Mouse (Mus musculus) hindbrain, embryonic 15.5 days (tissue): Measurements from ENCODE around the gene Unc13d. TPM values are rescaled to one million over a fixed set of nuclear protein-coding genes. Genes with fewer than 3 reads are reported as not detected.

Source experiments
- ATAC-seq: fragments of 200-750 bp; cut with Nextera tagmentation; 2 replicates; pipeline ENCODE4 v1.8.0; 2017; ENCODE audit warnings: low read depth, moderate number of reproducible peaks, moderate TSS enrichment; ENCODE audit not compliant: low FRiP score
- H3K27ac ChIP-seq: fragments of 300-500 bp; sonication (generic); replicated peaks from 2 replicates; pipeline ENCODE4 v1.5.1; 2015; ENCODE audit warnings: mild to moderate bottlenecking, inconsistent platforms
- H3K27me3 ChIP-seq: fragments of 300-500 bp; sonication (generic); 2 replicates; pipeline ENCODE4 v1.6.1; 2015; ENCODE audit warnings: control low read depth, inconsistent platforms
- H3K36me3 ChIP-seq: fragments of 300-500 bp; sonication (generic); 2 replicates; pipeline ENCODE4 v1.6.1; 2015; ENCODE audit warnings: control low read depth, inconsistent platforms
- H3K4me1 ChIP-seq: fragments of 300-500 bp; sonication (generic); replicated peaks from 2 replicates; pipeline ENCODE4 v1.6.1; 2015; ENCODE audit warnings: control low read depth, inconsistent platforms
- H3K4me2 ChIP-seq: fragments of 300-500 bp; sonication (generic); 2 replicates; pipeline ENCODE4 v1.6.1; 2015; ENCODE audit warnings: moderate library complexity, mild to moderate bottlenecking, inconsistent platforms
- H3K4me3 ChIP-seq: fragments of 300-500 bp; sonication (generic); 2 replicates; pipeline ENCODE4 v1.5.1; 2015; ENCODE audit warnings: mild to moderate bottlenecking, inconsistent platforms
- H3K9ac ChIP-seq: fragments of 300-500 bp; sonication (generic); 2 replicates; pipeline ENCODE4 v1.6.1; 2015; ENCODE audit warnings: inconsistent platforms
- H3K9me3 ChIP-seq: fragments of 300-500 bp; sonication (generic); 2 replicates; pipeline ENCODE4 v1.6.1; 2016; ENCODE audit warnings: control low read depth, inconsistent platforms
- WGBS: fragments of 180-500 bp; shearing (Covaris S2); methylation state at CpG from one replicate; pipeline ENCODE4 v1.1.7; 2015; 5-methylcytosine and 5-hydroxymethylcytosine counted together
- polyA plus RNA-seq: library from polyadenylated mRNA; unstranded; fragments of >200 nt; fragmentation: Nextera tagmentation; extraction: Ambion mirVana; gene quantifications from 2 replicates; pipeline ENCODE4 v1.2.1, GENCODE M21; 2015

Unc13d gene
- polyA plus RNA-seq, 1 experiment from 2014 or later, result 1.6 TPM

DNA sequence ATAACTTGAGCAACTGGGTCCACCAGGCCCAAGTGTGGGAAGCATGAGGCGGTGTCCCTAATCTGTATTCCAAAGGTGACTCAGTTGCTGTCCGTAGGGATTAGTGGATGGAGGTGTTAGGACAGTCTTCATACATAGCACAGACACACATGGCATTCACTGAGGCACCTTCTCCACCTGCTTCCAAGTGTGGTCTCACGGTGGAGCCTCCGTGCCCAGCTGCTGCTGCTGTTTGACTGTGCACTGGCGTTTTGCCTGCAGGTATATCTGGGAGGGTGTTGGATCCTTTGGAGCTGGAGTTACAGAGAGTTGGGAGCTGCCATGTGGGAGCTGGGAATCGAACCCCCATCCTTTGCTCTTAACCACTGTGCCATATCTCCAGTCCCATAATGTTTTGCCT lies 43.2 kb downstream of the Unc13d start:
- no peak for ATAC-seq
- WGBS, result 94% methylated on average over 6 of the region's 6 CpGs

DNA sequence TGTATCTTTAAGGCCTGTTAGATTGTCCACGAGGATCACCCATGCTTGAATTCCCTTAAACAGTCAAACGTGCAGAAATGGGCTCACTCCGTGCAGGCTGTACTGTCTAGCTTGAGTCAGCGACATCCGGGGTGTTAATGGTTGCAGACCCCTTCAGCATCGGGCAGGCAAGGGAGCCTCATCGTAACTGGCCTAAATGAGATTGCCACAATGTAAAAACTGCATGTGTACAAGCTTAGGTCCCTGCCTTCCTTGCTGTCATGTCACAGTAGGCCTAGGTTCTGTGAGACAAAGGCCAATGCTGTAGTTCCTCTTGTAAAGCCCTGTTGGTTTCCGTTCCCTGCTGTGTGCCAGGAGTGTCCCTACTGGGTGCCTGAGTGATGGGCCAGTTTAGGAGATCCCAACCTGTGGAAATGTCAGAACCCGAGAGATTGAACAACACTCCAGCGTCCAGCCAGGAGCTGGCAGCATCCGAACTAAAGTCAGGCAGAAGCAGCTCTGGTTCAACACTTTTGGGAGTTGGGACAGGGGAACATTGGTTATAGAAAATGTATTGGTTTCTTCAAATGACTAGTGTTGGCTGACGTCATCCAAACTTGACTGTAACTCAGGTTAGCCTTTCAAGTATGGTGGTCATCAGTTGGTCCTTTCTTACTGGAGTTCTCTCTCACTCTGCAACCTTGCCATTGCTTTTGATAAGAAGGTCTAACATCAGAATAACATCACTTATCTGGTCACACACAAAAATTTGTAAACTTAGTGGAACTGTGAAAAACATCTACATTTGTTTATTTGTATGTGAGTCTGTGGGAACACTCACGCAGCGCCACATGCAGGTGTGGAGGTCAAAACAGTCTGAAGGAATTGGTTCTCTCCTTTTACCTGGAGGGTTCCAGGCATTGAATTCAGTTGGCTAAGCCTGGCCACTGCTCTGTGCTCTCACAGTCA lies 46.6 kb downstream of the Unc13d start:
- Histone ChIP-seq H3K9me3 (no peaks in the 10 kb centered on the region), H3K9ac (peak overlapping the region; percentile 88), H3K27me3 (no peaks in the 10 kb centered on the region), H3K27ac (peak overlapping the region; percentile 100), H3K4me3 (peak overlapping the region; percentile 63), H3K36me3 (peaks cover 4% of the 10 kb centered on the region; the same call in 1 of the 2 replicates), H3K4me1 (peaks cover 27% of the 10 kb centered on the region), H3K4me2 (peak overlapping the region; percentile 76)
- ATAC-seq, result peak; percentile 35
- WGBS, result 24% methylated on average over 14 of the region's 14 CpGs

More for the DNA sequence above, 43.2 kb downstream of the Unc13d start:
- Histone ChIP-seq H3K9me3 (no peaks in the 10 kb centered on the region), H3K27ac (no peak overlapping the region), H3K4me1 (peaks cover 22% of the 10 kb centered on the region), H3K36me3 (peaks cover 10% of the 10 kb centered on the region; the same call in 1 of the 2 replicates), H3K4me2 (no peak overlapping the region), H3K27me3 (no peaks in the 10 kb centered on the region), H3K4me3 (no peak overlapping the region), H3K9ac (no peak overlapping the region)

DNA sequence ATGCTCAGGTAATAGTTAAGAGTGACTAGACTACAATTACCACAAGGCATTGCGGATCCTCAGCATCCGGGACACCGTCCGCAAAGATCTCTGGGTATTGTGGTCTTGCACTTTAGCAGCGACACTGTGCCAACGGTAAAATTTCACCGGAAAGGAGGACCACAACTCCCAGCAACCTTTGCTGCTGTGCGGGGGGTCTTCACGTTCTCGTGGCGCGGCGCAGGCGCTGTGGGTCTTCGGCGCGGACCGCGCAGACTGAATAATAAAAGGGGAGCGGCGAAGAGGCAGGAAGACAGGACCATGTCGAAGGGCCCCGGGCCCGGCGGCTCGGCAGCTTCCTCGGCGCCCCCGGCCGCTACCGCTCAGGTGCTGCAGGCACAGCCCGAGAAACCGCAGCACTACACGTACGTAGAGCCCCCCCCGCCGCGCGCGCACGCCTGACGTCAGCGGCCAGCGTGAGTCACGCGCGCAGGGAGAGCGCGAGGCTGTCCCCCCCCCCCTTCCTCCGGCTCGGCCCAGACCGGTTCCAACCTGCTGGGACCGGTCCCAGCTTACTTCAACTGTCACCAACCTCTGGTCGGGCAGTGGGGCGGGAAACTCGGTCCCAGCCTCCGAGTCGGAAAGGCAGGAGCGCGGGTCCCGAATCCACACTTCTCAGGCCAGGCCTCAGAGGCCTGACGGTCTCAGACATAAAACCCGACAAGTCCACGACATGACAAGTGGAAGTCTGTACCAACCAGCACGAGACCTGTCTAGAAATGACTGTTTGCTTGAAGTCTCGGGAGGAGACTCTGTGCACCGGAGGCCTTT lies 47.5 kb downstream of the Unc13d start, which contains the start of gene Unk:
Unk (plus strand) TSS at position 235 of the 810 bp plus-strand sequence.
- peak; percentile 95 for ATAC-seq
- Histone ChIP-seq H3K9ac (peak within 1 kb of the TSS; percentile 88), H3K4me3 (peak within 1 kb of the TSS; percentile 63), H3K9me3 (no peaks in the 10 kb centered on the region), H3K36me3 (peaks cover 4% of the 10 kb centered on the region; the same call in 1 of the 2 replicates), H3K27me3 (no peaks in the 10 kb centered on the region), H3K4me1 (peaks cover 29% of the 10 kb centered on the region), H3K4me2 (peak within 1 kb of the TSS; percentile 76), H3K27ac (peak within 1 kb of the TSS; percentile 100)
- WGBS, result under 1% methylated on average over 61 of the region's 67 CpGs

DNA sequence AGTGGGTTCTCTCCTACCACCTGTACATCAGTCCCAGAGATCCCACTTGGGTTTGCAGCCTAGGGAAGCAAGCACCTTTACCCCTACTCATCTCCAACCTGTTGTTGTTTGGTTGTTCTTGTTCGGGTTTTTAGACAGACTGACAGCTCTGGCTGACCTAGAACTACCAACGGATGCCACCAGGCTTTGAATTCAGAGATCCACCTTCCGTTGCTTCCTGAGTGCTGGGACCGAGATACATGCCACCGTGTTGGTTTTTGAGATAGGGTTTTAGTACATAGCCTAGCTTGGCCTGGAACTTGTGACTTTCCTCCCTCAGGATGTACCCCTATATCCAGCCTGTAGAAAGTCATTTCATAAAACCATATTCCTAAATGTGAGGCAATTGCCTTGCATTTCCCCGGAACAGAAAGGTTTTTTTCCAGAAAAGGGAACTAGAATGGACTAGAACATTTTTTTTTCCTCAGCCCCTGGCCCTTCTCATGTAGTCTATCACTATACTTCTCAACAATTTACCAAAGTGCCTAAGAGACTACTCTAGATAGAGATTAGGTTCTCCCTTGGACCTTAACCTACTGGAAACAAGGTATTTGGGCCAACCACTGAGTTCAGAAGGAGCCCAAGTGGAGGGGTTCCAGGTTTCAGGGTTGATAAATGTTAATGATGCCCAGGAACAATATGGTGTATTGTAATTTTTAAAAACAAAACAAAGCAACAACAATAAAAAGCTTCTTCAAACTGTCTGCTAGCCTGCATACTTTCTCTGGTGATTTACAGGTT lies 48.5 kb downstream of the Unc13d start:
- ATAC-seq, result no peak
- 81% methylated on average over 6 of the region's 6 CpGs for WGBS
- Histone ChIP-seq H3K4me3 (peak overlapping the region; percentile 63), H3K27ac (peak overlapping the region; percentile 100), H3K27me3 (no peaks in the 10 kb centered on the region), H3K9me3 (no peaks in the 10 kb centered on the region), H3K4me1 (peaks cover 29% of the 10 kb centered on the region), H3K9ac (peak overlapping the region; percentile 49), H3K36me3 (no peaks in the 10 kb centered on the region), H3K4me2 (peak overlapping the region; percentile 76)

DNA sequence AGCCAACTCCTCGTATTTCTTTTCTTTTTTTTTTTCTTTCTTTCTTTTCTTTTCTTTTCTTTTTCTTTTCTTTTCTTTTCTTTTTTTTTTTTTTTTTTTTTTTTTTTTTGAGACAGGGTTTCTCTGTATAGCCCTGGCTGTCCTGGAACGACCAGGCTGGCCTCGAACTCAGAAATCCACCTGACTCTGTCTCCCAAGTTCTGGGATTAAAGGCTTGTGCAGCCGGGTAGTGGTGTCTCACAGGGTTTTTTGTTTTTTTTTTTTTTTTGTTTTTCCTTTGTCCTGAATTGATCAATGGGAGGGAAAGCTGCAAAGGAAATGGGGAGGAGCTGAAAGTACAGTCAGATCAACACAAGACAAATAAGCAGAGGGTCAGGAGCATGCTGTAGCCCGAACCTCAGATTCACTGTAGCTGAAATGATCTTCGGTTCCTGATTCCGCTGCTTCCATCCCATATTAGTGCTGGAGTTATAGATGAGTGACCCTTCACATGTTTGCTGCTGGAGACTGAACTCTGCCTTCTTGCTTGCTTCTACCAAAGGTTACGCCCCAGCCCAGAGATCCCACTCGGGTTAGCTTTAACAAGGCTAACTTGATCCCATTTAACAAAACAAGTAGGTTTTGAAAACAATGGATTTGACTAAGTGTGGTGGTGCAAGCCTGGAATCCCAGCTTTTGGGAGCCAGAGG lies 49.4 kb downstream of the Unc13d start:
- H3K4me2 ChIP-seq, result no peak overlapping the region
- no peaks in the 10 kb centered on the region for H3K27me3 ChIP-seq
- H3K27ac ChIP-seq, result no peak overlapping the region
- H3K9ac ChIP-seq, result no peak overlapping the region
- 79% methylated on average over 9 of the region's 9 CpGs for WGBS
- H3K36me3 ChIP-seq, result no peaks in the 10 kb centered on the region
- no peaks in the 10 kb centered on the region for H3K9me3 ChIP-seq
- no peak overlapping the region for H3K4me3 ChIP-seq
- no peak for ATAC-seq
- H3K4me1 ChIP-seq, result peaks cover 29% of the 10 kb centered on the region

DNA sequence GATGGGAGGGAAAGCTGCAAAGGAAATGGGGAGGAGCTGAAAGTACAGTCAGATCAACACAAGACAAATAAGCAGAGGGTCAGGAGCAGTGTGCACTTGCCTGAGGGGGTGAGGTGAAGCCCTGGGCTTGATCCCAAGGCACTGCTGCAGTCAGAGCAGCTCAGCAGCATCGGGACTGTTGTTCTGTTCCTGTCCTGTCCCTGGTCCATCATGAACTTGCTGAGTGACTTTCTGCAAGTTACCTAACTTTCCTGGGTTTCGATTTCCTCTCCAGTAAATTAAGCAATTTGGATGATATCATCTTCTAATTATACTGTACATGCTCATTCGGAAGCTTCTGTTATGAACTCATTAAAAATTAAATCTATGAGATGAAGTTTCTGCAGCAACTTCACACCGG lies 50.0 kb downstream of the Unc13d start, which contains the start of gene H3f3b:
H3f3b (minus strand) TSS at position 207 of the 400 bp plus-strand sequence.
- Histone ChIP-seq H3K4me3 (no peak within 1 kb of the TSS), H3K9me3 (no peaks in the 10 kb centered on the region), H3K4me2 (no peak within 1 kb of the TSS), H3K4me1 (peaks cover 25% of the 10 kb centered on the region), H3K27ac (no peak within 1 kb of the TSS), H3K36me3 (no peaks in the 10 kb centered on the region), H3K27me3 (no peaks in the 10 kb centered on the region), H3K9ac (no peak within 1 kb of the TSS)
- ATAC-seq, result no peak
- WGBS, result 77% methylated on average over 4 of the region's 4 CpGs

DNA sequence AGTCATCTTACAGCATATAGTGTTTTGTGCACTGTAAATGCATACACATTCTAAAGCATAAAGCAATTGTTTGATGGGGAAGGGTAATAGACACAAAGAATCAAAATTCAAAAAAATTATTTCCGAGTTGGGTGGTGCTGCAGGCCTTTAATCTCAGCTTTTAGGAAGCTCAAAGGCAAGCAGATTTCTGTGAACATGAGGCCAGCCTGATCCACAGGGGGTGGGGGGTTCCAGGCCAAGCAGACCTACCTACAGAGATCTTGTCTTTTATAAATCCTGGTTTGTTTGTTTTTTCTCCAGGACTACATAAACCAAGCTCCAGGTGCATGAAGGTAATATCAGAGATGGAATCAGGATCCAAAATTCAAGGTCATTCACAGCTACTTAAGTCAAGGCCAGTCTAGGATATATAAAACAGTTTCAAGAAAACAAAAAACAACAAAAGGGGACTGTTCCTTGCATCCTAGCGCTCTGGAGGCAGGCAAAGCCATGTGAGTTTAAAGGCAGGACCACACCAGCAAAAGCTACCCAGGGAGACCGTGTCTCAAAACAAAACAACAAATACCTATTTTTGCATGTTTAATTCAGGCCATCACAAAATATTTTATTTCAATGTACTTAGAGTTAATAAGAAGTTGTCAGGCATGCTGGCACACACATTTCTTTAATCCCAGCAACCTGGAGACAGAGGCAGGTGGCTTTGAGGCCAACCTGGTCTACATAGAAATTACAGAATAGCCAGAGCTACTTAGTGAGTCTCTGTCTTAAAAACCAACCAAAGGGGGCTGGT lies 52.5 kb downstream of the Unc13d start:
- no peaks in the 10 kb centered on the region for H3K9me3 ChIP-seq
- no peaks in the 10 kb centered on the region for H3K27me3 ChIP-seq
- H3K4me1 ChIP-seq, result peaks cover 26% of the 10 kb centered on the region
- no peak for ATAC-seq
- H3K27ac ChIP-seq, result peak overlapping the region; percentile 71
- H3K9ac ChIP-seq, result no peak overlapping the region
- no peak overlapping the region for H3K4me3 ChIP-seq
- WGBS, result 90% methylated on average over 3 of the region's 3 CpGs
- no peak overlapping the region for H3K4me2 ChIP-seq
- H3K36me3 ChIP-seq, result peaks cover 15% of the 10 kb centered on the region

DNA sequence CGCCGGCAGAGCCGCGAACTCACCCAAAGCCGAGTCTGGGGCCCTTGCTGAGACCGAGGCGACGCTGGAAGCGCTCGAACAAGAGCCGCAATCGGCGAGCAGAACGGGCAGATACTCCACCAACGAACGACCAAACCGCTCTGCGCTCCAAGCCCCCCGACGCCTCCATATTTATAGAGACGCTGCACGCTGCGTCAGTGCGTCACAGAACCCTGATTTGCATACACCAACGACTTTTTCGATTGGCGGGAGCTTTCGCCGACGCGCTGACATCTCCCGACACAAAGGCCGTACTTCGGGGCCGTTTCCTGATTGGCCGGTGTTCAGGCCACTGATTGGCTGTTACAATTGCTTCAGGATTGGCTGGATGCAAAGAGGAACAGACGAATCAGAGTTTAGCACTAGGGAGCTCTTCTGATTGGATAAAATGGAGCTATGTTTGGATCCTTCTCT lies 53.4 kb downstream of the Unc13d start:
- peak; percentile 97 for ATAC-seq
- Histone ChIP-seq H3K27ac (peak overlapping the region; percentile 100), H3K4me2 (peak overlapping the region; percentile 83; the same call in 1 of the 2 replicates), H3K9me3 (no peaks in the 10 kb centered on the region), H3K27me3 (no peaks in the 10 kb centered on the region), H3K36me3 (peaks cover 19% of the 10 kb centered on the region), H3K4me3 (peak overlapping the region; percentile 100), H3K9ac (peak overlapping the region; percentile 100), H3K4me1 (peaks cover 27% of the 10 kb centered on the region)
- WGBS, result under 1% methylated on average over 37 of the region's 37 CpGs

DNA sequence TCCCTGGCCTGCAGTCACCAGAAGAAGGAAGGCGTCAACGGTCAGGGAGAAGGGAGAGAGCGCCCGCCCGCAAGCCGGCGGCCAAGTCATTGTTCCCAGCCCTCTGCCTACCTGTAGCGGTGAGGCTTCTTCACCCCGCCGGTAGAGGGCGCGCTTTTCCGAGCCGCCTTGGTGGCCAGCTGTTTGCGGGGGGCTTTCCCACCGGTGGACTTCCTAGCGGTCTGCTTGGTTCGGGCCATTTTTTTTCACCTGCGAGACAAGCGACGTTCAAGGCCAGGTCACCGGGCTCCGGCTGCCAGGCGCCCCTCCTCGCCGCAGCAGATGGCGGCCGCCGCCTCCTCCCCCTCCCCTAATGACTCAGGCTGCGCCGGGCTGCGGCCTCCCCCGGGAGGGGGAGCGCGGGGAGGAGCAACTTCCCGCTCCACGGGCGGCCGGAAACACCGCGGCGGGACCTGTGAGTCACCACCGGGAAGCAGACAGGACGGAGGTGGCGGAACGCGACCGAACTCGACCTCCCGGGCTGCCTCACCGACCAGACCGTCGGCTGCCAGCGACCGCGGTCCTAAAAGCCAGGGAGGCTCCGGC lies 53.9 kb downstream of the Unc13d start:
- H3K27ac ChIP-seq, result peak overlapping the region; percentile 100
- H3K9me3 ChIP-seq, result no peaks in the 10 kb centered on the region
- no peaks in the 10 kb centered on the region for H3K27me3 ChIP-seq
- peaks cover 19% of the 10 kb centered on the region for H3K36me3 ChIP-seq
- H3K4me2 ChIP-seq, result peak overlapping the region; percentile 83
- peak overlapping the region; percentile 100 for H3K4me3 ChIP-seq
- ATAC-seq, result peak; percentile 60
- under 1% methylated on average over 55 of the region's 57 CpGs for WGBS
- H3K9ac ChIP-seq, result peak overlapping the region; percentile 100
- H3K4me1 ChIP-seq, result peaks cover 26% of the 10 kb centered on the region
